Mouse (Mus musculus): ENCODE data around the gene Xrcc1. TPM values are rescaled to one million over a fixed set of nuclear protein-coding genes. Genes with fewer than 3 reads are reported as not detected.

The Xrcc1 gene
- total RNA-seq, 2 experiments from 2014 or later = 34.6 to 37.6 TPM

GRCm38 (mm10) chr7:24592163-24592562 is 46.1 kb downstream of the Xrcc1 start:
- intact Hi-C loops (cut with DNase I) = loop anchor here (10.0 kb wide), 1 partner anchor 373 kb away; no protein-coding TSS in a partner anchor

GRCm38 (mm10) chr7:24592781-24593180 is 46.7 kb downstream of the Xrcc1 start:
- intact Hi-C loops (cut with DNase I) = loop anchor here (10.0 kb wide), 1 partner anchor 372 kb away; no protein-coding TSS in a partner anchor

More at GRCm38 (mm10) chr7:24592163-24592562, 46.1 kb downstream of the Xrcc1 start:
- no peak for DNase-seq (ENCODE audit: low spot score in 2 of 2)

GRCm38 (mm10) chr7:24593621-24594308 is 47.7 kb downstream of the Xrcc1 start:
- DNase-seq (ENCODE audit: low spot score in 2 of 2) = peak; percentile 52 to 67
- intact Hi-C loops (cut with DNase I) = loop anchor here (10.0 kb wide), 1 partner anchor 371 kb away; no protein-coding TSS in a partner anchor

More at GRCm38 (mm10) chr7:24592781-24593180, 46.7 kb downstream of the Xrcc1 start:
- no peak for DNase-seq (ENCODE audit: low spot score in 2 of 2)

GRCm38 (mm10) chr7:24594309-24594803 is 48.3 kb downstream of the Xrcc1 start:
- DNase-seq (ENCODE audit: low spot score in 2 of 2) = no peak
- intact Hi-C loops (cut with DNase I) = loop anchor here (10.0 kb wide), 1 partner anchor 370 kb away; no protein-coding TSS in a partner anchor

DNA sequence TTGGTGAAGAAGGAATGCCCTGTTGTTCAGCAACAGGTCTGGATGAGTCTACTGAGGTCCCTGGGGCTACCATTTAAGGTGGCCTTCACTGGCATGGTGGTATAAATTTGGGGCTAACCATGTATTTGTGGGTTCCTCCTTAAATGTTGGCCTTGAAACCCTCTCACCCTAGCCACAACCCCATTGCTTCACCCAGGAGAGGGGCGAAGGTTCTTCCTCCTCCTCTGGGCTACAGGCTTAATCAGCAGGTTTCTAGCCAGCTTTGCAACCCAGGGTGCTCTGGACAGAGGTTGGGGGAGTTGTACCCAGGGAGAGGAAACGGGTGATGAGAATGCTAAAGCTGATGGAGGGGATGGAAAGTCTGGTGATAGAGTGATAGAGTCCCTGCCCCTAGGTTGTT is 49.4 kb downstream of the Xrcc1 start:
- intact Hi-C loops (cut with DNase I) = loop anchor here (10.0 kb wide), 1 partner anchor 369 kb away; no protein-coding TSS in a partner anchor
- no peak for DNase-seq (ENCODE audit: low spot score in 2 of 2)

GRCm38 (mm10) chr7:24598121-24598520 is 52.0 kb downstream of the Xrcc1 start:
- DNase-seq (ENCODE audit: low spot score in 2 of 2) = no peak
- intact Hi-C loops (cut with DNase I) = loop anchor here (10.0 kb wide), 1 partner anchor 367 kb away; no protein-coding TSS in a partner anchor

GRCm38 (mm10) chr7:24599211-24600067 is 53.4 kb downstream of the Xrcc1 start:
- intact Hi-C loops (cut with DNase I) = loop anchor here (2.0 to 10.0 kb wide), 2 partner anchors 63 to 365 kb away; no protein-coding TSS in a partner anchor
- DNase-seq (ENCODE audit: low spot score in 2 of 2) = no peak

DNA sequence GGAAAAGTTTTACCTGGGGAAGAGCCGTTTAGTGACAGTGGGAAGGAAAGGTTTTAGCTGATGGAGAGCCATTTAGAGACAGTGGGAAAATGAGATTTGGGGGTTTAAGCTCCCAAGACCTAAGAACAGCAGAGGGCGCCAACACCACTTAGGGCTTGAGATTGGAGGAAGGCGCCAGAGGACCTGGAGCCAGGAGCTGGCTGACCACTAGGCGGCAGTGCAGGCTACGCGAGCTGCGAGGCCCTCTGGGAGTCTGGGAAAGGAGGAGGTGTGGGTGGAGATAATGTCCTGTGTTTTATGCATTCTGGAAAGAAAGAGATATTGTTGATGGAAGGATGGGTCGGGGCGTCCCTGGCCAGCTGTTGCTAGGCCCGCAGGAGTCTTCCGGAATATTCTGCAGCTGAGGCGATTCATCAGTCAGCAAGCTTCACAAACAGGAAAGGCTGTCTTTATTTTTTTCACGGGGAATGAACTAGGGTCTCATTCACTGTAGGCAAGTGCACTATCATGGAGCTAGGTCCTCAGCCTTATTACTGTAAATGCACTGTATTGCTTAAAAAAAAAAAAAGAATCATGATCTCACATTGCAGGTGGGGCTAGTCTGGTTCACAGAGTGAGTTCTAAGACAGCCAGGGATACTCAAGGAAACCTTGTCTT is 55.0 kb downstream of the Xrcc1 start:
- intact Hi-C loops (cut with DNase I) = loop anchor here (2.0 kb wide), 1 partner anchor 62 kb away; no protein-coding TSS in a partner anchor
- DNase-seq (ENCODE audit: low spot score in 2 of 2) = peak; percentile 95 to 98

GRCm38 (mm10) chr7:24605561-24605960 is 59.5 kb downstream of the Xrcc1 start:
- intact Hi-C loops (cut with DNase I) = no loop called here
- DNase-seq (ENCODE audit: low spot score in 2 of 2) = no peak

- intact Hi-C loops (cut with DNase I) = no loop called here
- DNase-seq (ENCODE audit: low spot score in 2 of 2) = no peak
Observed at GRCm38 (mm10) chr7:24606046-24606445, 60.0 kb downstream of the Xrcc1 start.

DNA sequence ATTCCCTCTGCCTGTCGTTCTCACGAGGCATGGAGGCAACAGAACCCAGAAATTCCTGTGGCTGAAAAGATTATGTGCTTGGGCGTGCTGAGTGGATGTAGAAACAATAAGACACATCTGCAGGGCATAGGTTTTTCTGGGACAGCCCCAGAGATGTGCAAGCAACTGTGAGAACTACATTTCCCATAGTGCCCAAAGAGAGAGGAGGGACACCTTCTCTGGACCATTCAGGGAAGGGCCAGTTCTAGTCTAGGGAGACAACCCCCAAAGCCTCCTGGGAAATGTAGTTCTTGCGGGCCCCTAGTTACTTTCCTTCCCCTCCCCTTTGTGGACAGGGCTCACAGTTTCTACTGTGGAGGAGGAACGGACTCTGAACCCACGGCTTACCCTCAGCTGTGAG is 61.9 kb downstream of the Xrcc1 start:
- peak in 1 of 2 experiments; percentile 53 for DNase-seq (ENCODE audit: low spot score in 2 of 2)
- intact Hi-C loops (cut with DNase I) = no loop called here

- intact Hi-C loops (cut with DNase I) = no loop called here
- no peak for DNase-seq (ENCODE audit: low spot score in 2 of 2)
Observed at GRCm38 (mm10) chr7:24608561-24608960, 62.5 kb downstream of the Xrcc1 start.

GRCm38 (mm10) chr7:24610144-24610878 is 64.2 kb downstream of the Xrcc1 start, which contains the start of gene Phldb3:
Gene Phldb3, plus strand, starts transcription at chr7:24610763.
- DNase-seq (ENCODE audit: low spot score in 2 of 2) = no peak
- intact Hi-C loops (cut with DNase I) = no loop called here

- intact Hi-C loops (cut with DNase I) = no loop called here
- DNase-seq (ENCODE audit: low spot score in 2 of 2) = peak in 1 of 2 experiments; percentile 43
Observed at GRCm38 (mm10) chr7:24610879-24611494, 64.9 kb downstream of the Xrcc1 start.

DNA sequence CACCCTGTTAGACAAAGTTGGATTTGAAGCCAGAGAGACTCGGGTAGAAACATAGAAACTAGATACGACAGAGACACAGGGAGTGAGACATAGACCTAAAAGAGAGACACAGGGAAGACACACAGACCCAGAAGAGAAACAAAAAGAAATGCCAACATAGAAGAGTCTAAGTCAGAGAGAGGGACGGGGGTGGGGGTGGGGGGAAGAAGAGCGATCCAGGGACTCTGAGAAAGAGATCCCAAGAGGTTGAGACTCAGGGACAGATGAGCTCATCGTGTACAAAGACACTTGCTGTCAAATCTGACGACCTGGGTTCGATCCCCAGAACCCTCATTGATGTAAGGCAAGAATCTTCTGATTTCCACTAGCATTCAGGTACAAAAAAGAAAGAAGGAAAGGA is 65.6 kb downstream of the Xrcc1 start:
- intact Hi-C loops (cut with DNase I) = no loop called here

GRCm38 (mm10) chr7:24612308-24612910 is 66.3 kb downstream of the Xrcc1 start:
- no peak for DNase-seq (ENCODE audit: low spot score in 2 of 2)
- intact Hi-C loops (cut with DNase I) = no loop called here

More for the DNA sequence above, 65.6 kb downstream of the Xrcc1 start:
- no peak for DNase-seq (ENCODE audit: low spot score in 2 of 2)

GRCm38 (mm10) chr7:24614816-24615215 is 68.7 kb downstream of the Xrcc1 start:
- DNase-seq (ENCODE audit: low spot score in 2 of 2) = no peak
- intact Hi-C loops (cut with DNase I) = no loop called here

- no peak for DNase-seq (ENCODE audit: low spot score in 2 of 2)
- intact Hi-C loops (cut with DNase I) = no loop called here
Observed at GRCm38 (mm10) chr7:24617763-24618162, 71.7 kb downstream of the Xrcc1 start.
